Mouse (Mus musculus) adrenal gland, adult 8-10 months (tissue): ENCODE measurements around the gene Alox15. TPM values are rescaled to one million over a fixed set of nuclear protein-coding genes. Genes with fewer than 3 reads are reported as not detected.

Experiments used
- DNase-seq: peaks from one replicate; pipeline ENCODE4 v3.0.0; 2022
- total RNA-seq, 4 experiments: library from RNA; stranded (reverse); gene quantifications; 2 replicates each; pipeline ENCODE4 v1.2.4; 2022

The Alox15 gene
- total RNA-seq, 4 experiments from 2014 or later: 0.91 to 4.7 (median 3.3) TPM

- DNase-seq: peak; percentile 43
Observed at GRCm38 (mm10) chr11:70306159-70306558, 45.7 kb downstream of the Alox15 start.

DNA sequence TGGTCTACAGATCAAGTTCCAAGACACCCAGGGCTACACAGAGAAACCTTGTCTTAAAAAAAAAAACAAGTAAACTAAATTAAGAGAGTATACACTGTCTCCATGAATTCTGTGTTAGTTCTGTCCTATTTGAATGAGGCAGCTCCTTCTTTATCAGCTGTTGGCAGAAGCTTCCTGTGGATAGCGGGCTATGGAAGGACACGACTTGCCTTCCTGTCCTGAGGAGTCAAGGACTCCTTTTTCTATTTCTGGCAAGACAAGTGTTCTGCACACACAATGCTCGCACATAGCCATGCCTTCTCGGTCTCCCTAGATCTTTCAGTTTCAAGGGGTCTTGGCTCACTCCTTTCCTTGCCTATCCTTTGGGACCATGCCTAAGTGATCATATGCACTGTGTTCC lies 49.5 kb downstream of the Alox15 start:
- DNase-seq: no peak

DNA sequence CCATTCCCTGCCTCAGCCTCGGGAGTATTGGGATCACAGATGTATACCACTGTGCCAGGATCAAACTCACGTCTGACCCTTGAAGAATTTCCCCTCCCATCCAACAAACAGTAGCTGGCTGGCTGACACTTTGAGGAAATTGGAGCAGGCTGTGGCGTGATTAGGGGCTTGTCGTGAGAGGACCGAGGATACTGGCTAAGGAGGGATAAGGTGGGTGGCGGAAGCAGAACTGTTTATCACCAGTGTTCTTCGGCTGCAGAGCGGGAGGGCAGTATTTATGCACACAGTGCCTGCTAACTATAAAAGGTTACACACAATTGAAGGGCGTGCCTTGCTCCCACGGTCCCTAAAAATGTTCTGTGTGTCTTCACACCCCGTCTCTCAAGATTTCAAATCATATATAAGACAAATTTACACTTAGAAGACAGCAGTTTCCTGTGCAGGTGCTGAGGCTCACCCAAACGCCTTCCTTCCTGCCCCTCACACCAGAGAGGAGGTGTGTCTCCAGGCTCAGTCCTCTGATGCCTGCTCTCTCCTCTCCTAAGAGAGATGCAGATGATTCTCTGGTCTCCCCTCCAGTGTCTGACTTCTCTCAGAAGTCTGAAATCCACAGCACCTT lies 53.9 kb downstream of the Alox15 start:
- no peak for DNase-seq

- DNase-seq: no peak
Observed at GRCm38 (mm10) chr11:70297405-70297804, 54.4 kb downstream of the Alox15 start.

Other genes starting within 250 kb of the Alox15 start
- gene Mgl2, start 221.7 kb downstream of the Alox15 start, total RNA-seq: 1 to 10 TPM; 3.1 to 6.9 (median 4.2) TPM
- gene Clec10a, start 195.8 kb downstream of the Alox15 start, total RNA-seq: 1 to 10 TPM; 3.3 to 7.3 (median 5.4) TPM
- 1 to 10 TPM in 2 of 4 experiments, under 1 TPM in 2; 0.23 to 2.0 (median 0.86) TPM for gene Slc16a11, start 139.3 kb downstream of the Alox15 start, total RNA-seq
- gene Slc16a13, start 131.0 kb downstream of the Alox15 start, total RNA-seq: 1 to 10 TPM; 4.4 to 9.4 (median 6.6) TPM
- 10 to 100 TPM in 2 of 4 experiments, 1 to 10 TPM in 2; 6.4 to 25.1 (median 10.5) TPM for gene Bcl6b, start 122.2 kb downstream of the Alox15 start, total RNA-seq
- gene 0610010K14Rik, start 114.1 kb downstream of the Alox15 start, total RNA-seq: 10 to 100 TPM; 38.2 to 52.6 (median 44.5) TPM
- gene Gm21988, start 112.2 kb downstream of the Alox15 start, total RNA-seq: 1 to 10 TPM; 3.9 to 6.7 (median 5.3) TPM
- gene Rnasek, start 112.2 kb downstream of the Alox15 start, total RNA-seq: 100 to 1,000 TPM; 152 to 326 (median 207) TPM
- 1 to 10 TPM; 1.0 to 2.1 (median 1.7) TPM for gene Alox12, start 96.7 kb downstream of the Alox15 start, total RNA-seq
- gene Alox12e, start 29.4 kb downstream of the Alox15 start, total RNA-seq: not detected
- 10 to 100 TPM; 24.2 to 29.9 (median 28.2) TPM for gene Pelp1, start 58.0 kb upstream of the Alox15 start, total RNA-seq
- gene Arrb2, start 80.6 kb upstream of the Alox15 start, total RNA-seq: 10 to 100 TPM; 22.0 to 51.3 (median 33.9) TPM
- 10 to 100 TPM; 23.4 to 24.4 (median 24.2) TPM for gene Med11, start 99.9 kb upstream of the Alox15 start, total RNA-seq
- gene Zmynd15, start 107.4 kb upstream of the Alox15 start, total RNA-seq: 1 to 10 TPM; 1.7 to 4.3 (median 3.0) TPM
- 10 to 100 TPM in 3 of 4 experiments, 1 to 10 TPM in 1; 9.4 to 18.2 (median 16.1) TPM for gene Cxcl16, start 108.0 kb upstream of the Alox15 start, total RNA-seq
- not detected for gene Tm4sf5, start 153.2 kb upstream of the Alox15 start, total RNA-seq
- under 1 TPM in 1 of 4 experiments, not detected in 3; 0.46 TPM for gene Vmo1, start 162.6 kb upstream of the Alox15 start, total RNA-seq
- not detected for gene Gltpd2, start 167.2 kb upstream of the Alox15 start, total RNA-seq
- gene Psmb6, start 173.3 kb upstream of the Alox15 start, total RNA-seq: 100 to 1,000 TPM; 247 to 298 (median 278) TPM
- not detected for gene Gm40193, start 180.9 kb upstream of the Alox15 start, total RNA-seq
- 10 to 100 TPM in 2 of 4 experiments, 1 to 10 TPM in 2; 7.8 to 15.0 (median 11.2) TPM for gene Pld2, start 188.0 kb upstream of the Alox15 start, total RNA-seq
- 10 to 100 TPM; 50.6 to 90.5 (median 71.2) TPM for gene Mink1, start 210.8 kb upstream of the Alox15 start, total RNA-seq